Mouse (Mus musculus) bone marrow macrophage, adult 2 months (primary cell): ENCODE measurements around the gene Ssh3. TPM values are rescaled to one million over a fixed set of nuclear protein-coding genes. Genes with fewer than 3 reads are reported as not detected.

Experiments used
- H3K27ac ChIP-seq: 2 replicates; pipeline ENCODE4 v1.5.1; 2012; ENCODE audit warnings: low read depth, low read length; ENCODE audit not compliant: insufficient read depth
- H3K4me1 ChIP-seq: 2 replicates; pipeline ENCODE4 v1.6.1; 2012; ENCODE audit warnings: low read length; ENCODE audit not compliant: control insufficient read depth, insufficient read depth
- H3K4me3 ChIP-seq: 2 replicates; pipeline ENCODE4 v1.5.1; 2012; ENCODE audit warnings: mild to moderate bottlenecking, low read length, moderate library complexity; ENCODE audit not compliant: insufficient read depth
- CTCF ChIP-seq: IDR thresholded peaks from 2 replicates; pipeline ENCODE4 v1.5.1; 2012; ENCODE audit warnings: low read depth, mild to moderate bottlenecking, low read length, moderate library complexity
- POLR2A ChIP-seq: IDR thresholded peaks from 2 replicates; pipeline ENCODE4 v1.6.1; 2012; ENCODE audit warnings: mild to moderate bottlenecking, low read depth, low read length, borderline replicate concordance
- polyA plus RNA-seq: library from polyadenylated mRNA; stranded (reverse); fragments of >200 nt; gene quantifications from 2 replicates; pipeline ENCODE4 v1.2.4, GENCODE M21; 2012; ENCODE audit not compliant: missing spikeins, insufficient read depth, insufficient read length

Ssh3 gene
- polyA plus RNA-seq, 1 experiment: 87.6 TPM

DNA sequence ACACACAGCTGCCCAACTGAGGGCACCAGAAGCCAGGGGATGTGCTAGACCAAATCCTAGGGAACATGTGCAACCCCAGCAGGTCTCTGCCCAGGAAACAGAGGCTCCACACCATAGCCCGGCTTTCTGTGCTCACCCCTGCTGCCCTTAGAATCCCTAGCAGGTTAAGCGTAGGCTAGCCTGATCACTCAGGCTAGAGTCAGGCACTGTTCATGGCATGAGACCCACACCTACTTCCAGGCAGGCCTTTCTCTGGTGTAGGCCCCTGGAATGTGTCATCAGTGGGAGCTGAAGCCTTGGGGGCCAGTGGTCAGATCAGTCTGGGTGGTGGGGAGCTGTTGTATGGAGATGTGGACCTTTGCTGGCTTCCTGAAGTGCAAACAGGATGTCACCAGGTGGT lies 27.6 kb upstream of the Ssh3 start:
- no peak overlapping the region for H3K4me3 ChIP-seq
- H3K4me1 ChIP-seq: peaks cover 71% of the 10 kb centered on the region
- peak overlapping the region; percentile 25; the same call in 1 of the 2 replicates for H3K27ac ChIP-seq
- TF ChIP-seq POLR2A (no peak), CTCF (no peak)

DNA sequence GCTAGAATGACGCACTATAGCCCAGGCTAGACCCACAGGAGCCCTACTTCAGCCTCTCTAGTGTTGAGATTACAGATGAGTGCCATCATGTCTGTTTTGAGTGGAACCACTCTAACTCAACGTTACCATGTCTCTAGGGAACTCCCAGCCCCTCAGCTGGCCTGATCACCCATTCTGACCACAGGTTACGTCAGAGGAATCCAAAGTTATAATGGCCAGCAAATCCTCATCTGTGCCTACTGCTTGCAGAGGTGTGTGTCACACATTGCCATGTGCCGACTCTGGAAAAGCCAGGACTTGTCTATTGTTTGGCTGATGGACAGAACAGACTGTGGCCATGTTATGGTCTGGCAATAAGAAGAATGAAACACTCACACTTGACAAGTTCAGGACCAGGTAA lies 26.4 kb upstream of the Ssh3 start:
- H3K4me1 ChIP-seq: peaks cover 61% of the 10 kb centered on the region
- TF ChIP-seq POLR2A (no peak), CTCF (no peak)
- H3K27ac ChIP-seq: peak overlapping the region; percentile 95
- no peak overlapping the region for H3K4me3 ChIP-seq

- H3K27ac ChIP-seq: peak overlapping the region; percentile 95
- H3K4me1 ChIP-seq: peaks cover 56% of the 10 kb centered on the region
- H3K4me3 ChIP-seq: peak overlapping the region; percentile 22; the same call in 1 of the 2 replicates
- no peak for TF ChIP-seq POLR2A
- no peak for TF ChIP-seq CTCF
Measured at GRCm38 (mm10) chr19:4294381-4295097, 25.6 kb upstream of the Ssh3 start.

GRCm38 (mm10) chr19:4291161-4291560 lies 22.2 kb upstream of the Ssh3 start:
- H3K4me1 ChIP-seq: peaks cover 28% of the 10 kb centered on the region
- TF ChIP-seq POLR2A: no peak
- no peak for TF ChIP-seq CTCF
- no peak overlapping the region for H3K4me3 ChIP-seq
- no peak overlapping the region for H3K27ac ChIP-seq

DNA sequence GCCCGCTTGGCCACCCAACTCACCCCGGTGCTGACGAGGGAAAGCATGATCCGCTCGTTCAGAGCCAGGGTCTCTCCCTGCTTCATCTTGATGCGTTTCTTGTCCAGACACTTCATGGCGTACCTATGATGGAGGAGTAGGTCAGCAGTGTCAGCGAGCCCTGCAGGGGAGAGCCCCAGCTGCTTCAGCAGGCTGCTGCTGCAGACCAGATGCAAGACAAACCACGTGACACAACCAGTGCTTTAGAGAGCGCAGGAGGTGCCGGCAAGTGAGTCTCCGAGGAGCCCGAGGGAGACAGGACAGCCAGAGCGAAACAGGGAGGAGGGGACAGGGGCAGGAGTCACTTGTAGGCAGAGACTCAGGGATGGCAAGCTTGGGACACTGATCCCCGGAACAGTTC lies 21.8 kb upstream of the Ssh3 start:
- Histone ChIP-seq H3K27ac (no peak overlapping the region), H3K4me3 (no peak overlapping the region), H3K4me1 (peaks cover 29% of the 10 kb centered on the region)
- TF ChIP-seq CTCF (no peak), POLR2A (no peak)

GRCm38 (mm10) chr19:4283653-4284052 lies 14.7 kb upstream of the Ssh3 start:
- peak overlapping the region; percentile 80 for H3K4me3 ChIP-seq
- H3K4me1 ChIP-seq: peaks cover 28% of the 10 kb centered on the region
- no peak for TF ChIP-seq POLR2A
- no peak for TF ChIP-seq CTCF
- peak overlapping the region; percentile 97 for H3K27ac ChIP-seq

GRCm38 (mm10) chr19:4282898-4283553 lies 14.0 kb upstream of the Ssh3 start, which contains the start of gene Ankrd13d:
Gene Ankrd13d (minus strand): TSS chr19:4283137.
- peak; percentile 44; the same call in 1 of the 2 replicates for TF ChIP-seq CTCF
- TF ChIP-seq POLR2A: no peak
- Histone ChIP-seq H3K27ac (peak within 1 kb of the TSS; percentile 97), H3K4me3 (peak within 1 kb of the TSS; percentile 80), H3K4me1 (peaks cover 28% of the 10 kb centered on the region)

DNA sequence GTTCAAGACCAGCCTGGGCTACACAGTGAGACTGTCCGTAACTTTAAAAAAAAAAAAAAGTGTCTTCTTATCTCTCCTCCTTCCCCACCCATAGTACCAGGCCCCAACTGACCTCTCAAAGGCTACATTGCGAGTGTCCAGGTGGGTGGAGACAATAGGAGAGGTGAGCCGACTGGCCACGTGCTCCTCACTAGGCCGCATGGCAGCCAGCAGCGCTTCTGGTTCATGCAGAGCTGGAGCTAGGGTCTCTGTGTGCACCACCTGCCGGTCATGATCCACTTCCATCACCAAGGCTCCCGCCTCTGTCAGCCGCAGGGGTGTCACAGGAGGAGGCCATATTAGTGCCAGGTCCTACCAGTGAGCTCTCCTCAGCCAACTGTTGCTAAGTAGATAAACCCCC lies 11.4 kb upstream of the Ssh3 start:
- no peak overlapping the region for H3K27ac ChIP-seq
- peaks cover 16% of the 10 kb centered on the region for H3K4me1 ChIP-seq
- no peak overlapping the region for H3K4me3 ChIP-seq
- TF ChIP-seq POLR2A: no peak
- no peak for TF ChIP-seq CTCF

DNA sequence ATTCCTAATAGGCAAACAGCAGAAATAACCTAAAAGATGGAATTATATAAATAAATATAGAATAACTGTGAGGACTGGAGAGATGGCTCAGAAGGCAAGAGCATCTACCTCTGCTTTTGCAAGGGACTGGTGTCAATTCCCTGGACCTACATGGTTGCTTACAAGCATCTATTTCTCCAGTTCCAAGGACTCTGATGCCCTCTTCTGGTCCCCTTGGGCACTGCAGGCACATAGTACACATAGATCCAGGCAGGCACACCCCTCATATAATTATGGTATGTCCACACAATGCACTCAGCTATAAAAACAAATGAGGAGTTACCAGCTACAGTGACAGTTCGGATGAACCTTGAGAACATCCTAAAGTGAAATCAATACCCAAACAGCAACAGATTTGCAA lies 10.5 kb upstream of the Ssh3 start:
- peaks cover 7% of the 10 kb centered on the region for H3K4me1 ChIP-seq
- H3K27ac ChIP-seq: no peak overlapping the region
- H3K4me3 ChIP-seq: no peak overlapping the region
- TF ChIP-seq CTCF (no peak), POLR2A (no peak)

GRCm38 (mm10) chr19:4270972-4271371 lies 2.0 kb upstream of the Ssh3 start:
- no peak overlapping the region for H3K27ac ChIP-seq
- H3K4me1 ChIP-seq: peaks cover 11% of the 10 kb centered on the region
- no peak overlapping the region for H3K4me3 ChIP-seq
- TF ChIP-seq CTCF (no peak), POLR2A (no peak)
